Mouse (Mus musculus) bone marrow, adult 2 months (tissue): ENCODE data around the gene Zfp74.

Experiments
- CTCF ChIP-seq: fragments of 200-500 bp; IDR thresholded peaks from 2 replicates; pipeline ENCODE4 v1.5.1; 2011; ENCODE audit warnings: low read length, control low read depth; ENCODE audit not compliant: control insufficient read depth, insufficient read depth
- POLR2A ChIP-seq: fragments of 200-500 bp; IDR thresholded peaks from 2 replicates; pipeline ENCODE4 v1.6.1; 2011; ENCODE audit warnings: low read depth, mild to moderate bottlenecking, control low read depth, low read length, borderline replicate concordance; ENCODE audit not compliant: control insufficient read depth

DNA sequence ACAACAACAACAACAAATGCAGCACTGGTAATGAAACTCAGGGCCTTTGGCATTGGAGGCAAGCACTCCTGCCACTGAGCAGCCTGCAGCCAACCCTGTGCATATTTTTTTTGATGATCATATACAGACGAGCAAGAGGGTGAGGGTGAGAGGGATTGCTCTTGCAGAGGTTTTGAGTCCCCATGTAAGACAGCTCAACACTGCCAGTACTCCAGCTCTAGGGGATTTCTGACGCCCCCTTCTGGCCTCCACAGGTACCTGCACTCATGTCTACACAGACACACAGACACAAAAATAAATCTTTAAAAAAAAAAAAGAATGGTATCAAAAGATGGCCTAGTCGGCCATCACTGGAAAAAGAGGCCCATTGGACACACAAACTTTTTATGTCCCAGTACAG lies 5.1 kb upstream of the Zfp74 start:
- TF ChIP-seq CTCF: no peak
- no peak for TF ChIP-seq POLR2A
